Mouse (Mus musculus): ENCODE results near the gene Creb3l1. TPM values are rescaled to one million over a fixed set of nuclear protein-coding genes. Genes with fewer than 3 reads are reported as not detected.

The Creb3l1 gene
- polyA plus RNA-seq, 2 experiments: 0.66 to 0.84 TPM

- peak overlapping the region in 1 of 2 experiments; percentile 18; a peak in 1 of 4 replicates for H3K4me3 ChIP-seq (ENCODE audit: insufficient read depth in 1 of 2, low read depth in 2 of 2, low read length in 2 of 2)
Observed at GRCm38 (mm10) chr2:91984439-91984838, 39.9 kb downstream of the Creb3l1 start.

GRCm38 (mm10) chr2:91980830-91981229, 43.5 kb downstream of the Creb3l1 start:
- 45% methylated on average over 5 of the region's 5 CpGs for WGBS (ENCODE audit: insufficient replicate concordance)
- no peak overlapping the region for H3K4me3 ChIP-seq (ENCODE audit: insufficient read depth in 1 of 2, low read depth in 2 of 2, low read length in 2 of 2)
- H3K4me1 ChIP-seq (replicated peaks; ENCODE audit: control insufficient read depth in 2 of 2, insufficient read depth in 2 of 2, low read length in 1 of 2): peaks cover 0 to 17% of the 10 kb centered on the region in 2 experiments; a peak in 3 of 4 replicates
- no peak for TF ChIP-seq EP300 (IDR thresholded peaks at IDR 0.05; ENCODE audit: low read depth)
- TF ChIP-seq CTCF (IDR thresholded peaks at IDR 0.05; ENCODE audit: low read depth): no peak
- ATAC-seq (ENCODE audit: insufficient read depth): no peak
- no peak for DNase-seq (ENCODE audit: low read depth in 3 of 3, low spot score in 3 of 3)
- H3K9ac ChIP-seq (replicated peaks): no peak overlapping the region
- H3K9me3 ChIP-seq (ENCODE audit: control insufficient read depth, low read length): no peaks in the 10 kb centered on the region
- no peak overlapping the region for H3K27ac ChIP-seq
- H3K4me2 ChIP-seq (ENCODE audit: low read depth): no peak overlapping the region
- H3K36me3 ChIP-seq (replicated peaks; ENCODE audit: control insufficient read depth, insufficient read depth, low read depth): no peaks in the 10 kb centered on the region
- peaks cover 23% of the 10 kb centered on the region for H3K27me3 ChIP-seq (ENCODE audit: control insufficient read depth, insufficient read depth, low read length)

More at GRCm38 (mm10) chr2:91984439-91984838, 39.9 kb downstream of the Creb3l1 start:
- TF ChIP-seq EP300 (IDR thresholded peaks at IDR 0.05; ENCODE audit: low read depth): no peak
- no peak for TF ChIP-seq CTCF (IDR thresholded peaks at IDR 0.05; ENCODE audit: low read depth)
- Histone ChIP-seq H3K9ac (replicated peaks) (no peak overlapping the region), H3K9me3 (ENCODE audit: control insufficient read depth, low read length) (no peaks in the 10 kb centered on the region), H3K4me1 (replicated peaks; ENCODE audit: control insufficient read depth in 2 of 2, insufficient read depth in 2 of 2, low read length in 1 of 2) (peaks cover 0 to 16% of the 10 kb centered on the region in 2 experiments; a peak in 2 of 4 replicates), H3K27me3 (ENCODE audit: control insufficient read depth, insufficient read depth, low read length) (no peaks in the 10 kb centered on the region), H3K4me2 (ENCODE audit: low read depth) (peak overlapping the region; percentile 47), H3K27ac (no peak overlapping the region), H3K36me3 (replicated peaks; ENCODE audit: control insufficient read depth, insufficient read depth, low read depth) (no peaks in the 10 kb centered on the region)
- peak; percentile 85 for ATAC-seq (ENCODE audit: insufficient read depth)
- peak; percentile 49 to 64 (median 50) for DNase-seq (ENCODE audit: low read depth in 3 of 3, low spot score in 3 of 3)
- under 1% methylated on average over 13 of the region's 13 CpGs for WGBS (ENCODE audit: insufficient replicate concordance)

GRCm38 (mm10) chr2:91980245-91980644, 44.1 kb downstream of the Creb3l1 start:
- Histone ChIP-seq H3K9me3 (ENCODE audit: control insufficient read depth, low read length) (no peaks in the 10 kb centered on the region), H3K27ac (no peak overlapping the region), H3K4me2 (ENCODE audit: low read depth) (no peak overlapping the region), H3K9ac (replicated peaks) (no peak overlapping the region), H3K36me3 (replicated peaks; ENCODE audit: control insufficient read depth, insufficient read depth, low read depth) (no peaks in the 10 kb centered on the region), H3K4me3 (ENCODE audit: insufficient read depth in 1 of 2, low read depth in 2 of 2, low read length in 2 of 2) (no peak overlapping the region), H3K27me3 (ENCODE audit: control insufficient read depth, insufficient read depth, low read length) (peaks cover 29% of the 10 kb centered on the region), H3K4me1 (replicated peaks; ENCODE audit: control insufficient read depth in 2 of 2, insufficient read depth in 2 of 2, low read length in 1 of 2) (peaks cover 0 to 15% of the 10 kb centered on the region in 2 experiments; a peak in 3 of 4 replicates)
- 23% methylated on average over 4 of the region's 4 CpGs for WGBS (ENCODE audit: insufficient replicate concordance)
- DNase-seq (ENCODE audit: low read depth in 3 of 3, low spot score in 3 of 3) (no peak), ATAC-seq (ENCODE audit: insufficient read depth) (no peak)
- no peak for TF ChIP-seq CTCF (IDR thresholded peaks at IDR 0.05; ENCODE audit: low read depth)
- no peak for TF ChIP-seq EP300 (IDR thresholded peaks at IDR 0.05; ENCODE audit: low read depth)

- Histone ChIP-seq H3K4me3 (ENCODE audit: insufficient read depth in 1 of 2, low read depth in 2 of 2, low read length in 2 of 2) (no peak overlapping the region), H3K4me1 (replicated peaks; ENCODE audit: control insufficient read depth in 2 of 2, insufficient read depth in 2 of 2, low read length in 1 of 2) (peaks cover 0 to 3% of the 10 kb centered on the region in 2 experiments; a peak in 1 of 4 replicates), H3K9ac (replicated peaks) (no peak overlapping the region), H3K27me3 (ENCODE audit: control insufficient read depth, insufficient read depth, low read length) (peaks cover 46% of the 10 kb centered on the region), H3K27ac (no peak overlapping the region), H3K36me3 (replicated peaks; ENCODE audit: control insufficient read depth, insufficient read depth, low read depth) (no peaks in the 10 kb centered on the region), H3K4me2 (ENCODE audit: low read depth) (no peak overlapping the region), H3K9me3 (ENCODE audit: control insufficient read depth, low read length) (no peaks in the 10 kb centered on the region)
- WGBS (ENCODE audit: insufficient replicate concordance): 14% methylated on average over 2 of the region's 2 CpGs
- DNase-seq (ENCODE audit: low read depth in 3 of 3, low spot score in 3 of 3): no peak
- ATAC-seq (ENCODE audit: insufficient read depth): no peak
- TF ChIP-seq EP300 (IDR thresholded peaks at IDR 0.05; ENCODE audit: low read depth) (no peak), CTCF (IDR thresholded peaks at IDR 0.05; ENCODE audit: low read depth) (no peak)
Observed at GRCm38 (mm10) chr2:91978547-91978946, 45.8 kb downstream of the Creb3l1 start.

GRCm38 (mm10) chr2:91977960-91978359, 46.3 kb downstream of the Creb3l1 start:
- H3K4me2 ChIP-seq (ENCODE audit: low read depth): no peak overlapping the region
- peaks cover 52% of the 10 kb centered on the region for H3K27me3 ChIP-seq (ENCODE audit: control insufficient read depth, insufficient read depth, low read length)
- H3K9ac ChIP-seq (replicated peaks): no peak overlapping the region
- no peaks in the 10 kb centered on the region for H3K36me3 ChIP-seq (replicated peaks; ENCODE audit: control insufficient read depth, insufficient read depth, low read depth)
- no peak for DNase-seq (ENCODE audit: low read depth in 3 of 3, low spot score in 3 of 3)
- H3K4me1 ChIP-seq (replicated peaks; ENCODE audit: control insufficient read depth in 2 of 2, insufficient read depth in 2 of 2, low read length in 1 of 2): peaks cover 0 to 3% of the 10 kb centered on the region in 2 experiments; a peak in 1 of 4 replicates
- no peak for ATAC-seq (ENCODE audit: insufficient read depth)
- H3K27ac ChIP-seq: no peak overlapping the region
- 29% methylated on average over 4 of the region's 4 CpGs for WGBS (ENCODE audit: insufficient replicate concordance)
- no peak overlapping the region for H3K4me3 ChIP-seq (ENCODE audit: insufficient read depth in 1 of 2, low read depth in 2 of 2, low read length in 2 of 2)
- no peaks in the 10 kb centered on the region for H3K9me3 ChIP-seq (ENCODE audit: control insufficient read depth, low read length)
- TF ChIP-seq EP300 (IDR thresholded peaks at IDR 0.05; ENCODE audit: low read depth) (no peak), CTCF (IDR thresholded peaks at IDR 0.05; ENCODE audit: low read depth) (no peak)

Data from liver, embryonic 14.5 days (tissue).